Mouse (Mus musculus) ES-Bruce4 (cell line): ENCODE measurements around the gene Mtor.

Experiments
- CTCF ChIP-seq: IDR thresholded peaks from one replicate; pipeline ENCODE4 v1.8.1; 2011; ENCODE audit warnings: low read depth, low read length
- POLR2A ChIP-seq: IDR thresholded peaks from one replicate; pipeline ENCODE4 v1.8.1; 2011; ENCODE audit warnings: low read length; ENCODE audit not compliant: insufficient read depth

GRCm38 (mm10) chr4:148507585-148507984 lies 59.2 kb downstream of the Mtor start:
- TF ChIP-seq CTCF (no peak), POLR2A (no peak)
